Comparison of ENCODE assay signal across 9 mouse cellular contexts in genomic region chr19:33222595-33223223, GRCm38 (mm10).
DNase-seq lines count a peak whose midpoint lies in the region; ATAC-seq and TF ChIP-seq lines count a peak whose summit lies in the region.
"Had no signal": no experiment of that assay in that cellular context is flagged by ENCODE, and none has a peak within 500 bp of the region (broad histone marks: within the 10 kb centered on the region; RNA-seq: fewer than 3 reads in every experiment).

No protein-coding gene starts in this region.

- no peaks in the 10 kb centered on the region for H3K9me3 ChIP-seq in hindbrain, embryonic 10.5 days
- H3K9me3 ChIP-seq in hindbrain, embryonic 12.5 days (replicated peaks) = no peaks in the 10 kb centered on the region
- no peaks in the 10 kb centered on the region for H3K9me3 ChIP-seq in intestine, embryonic 16.5 days (ENCODE audit: control insufficient read depth, low read length)
- H3K9me3 ChIP-seq in midbrain, embryonic 10.5 days (replicated peaks) = no peaks in the 10 kb centered on the region
- no peaks in the 10 kb centered on the region for H3K9me3 ChIP-seq in stomach, postnatal 0 days (ENCODE audit: control insufficient read depth, low read length)
- H3K9me3 ChIP-seq in neural tube, embryonic 15.5 days (replicated peaks) = no peaks in the 10 kb centered on the region
- H3K9me3 ChIP-seq: neural tube, embryonic 13.5 days had no signal

- no peak overlapping the region for H3K4me3 ChIP-seq in hindbrain, embryonic 10.5 days
- H3K4me3 ChIP-seq in hindbrain, embryonic 12.5 days = no peak overlapping the region
- H3K4me3 ChIP-seq in intestine, embryonic 16.5 days (ENCODE audit: low read length) = no peak overlapping the region
- H3K4me3 ChIP-seq in midbrain, embryonic 10.5 days = no peak overlapping the region
- no peak overlapping the region for H3K4me3 ChIP-seq in stomach, postnatal 0 days (ENCODE audit: low read depth, low read length)
- H3K4me3 ChIP-seq in neural tube, embryonic 15.5 days (replicated peaks) = no peak overlapping the region
- H3K4me3 ChIP-seq: neural tube, embryonic 13.5 days had no signal

- no peak for TF ChIP-seq CTCF in stomach, postnatal 0 days (IDR thresholded peaks at IDR 0.05; ENCODE audit: low read depth)

- no peak for DNase-seq in hindbrain, embryonic 10.5 days (ENCODE audit: low spot score)
- DNase-seq in midbrain, embryonic 10.5 days (ENCODE audit: low spot score) = peak; percentile 32
- DNase-seq in stomach, postnatal 0 days (ENCODE audit: low spot score) = peak; percentile 20
- DNase-seq in adrenal gland, postnatal 36 days = no peak
- no peak for DNase-seq in heart, postnatal 14 days

- intact Hi-C loops in heart, postnatal 14 days (cut with DNase I) = no loop called here

- no peak for TF ChIP-seq EP300 in stomach, postnatal 0 days (optimal IDR thresholded peaks at IDR 0.05)

- H3K9ac ChIP-seq in hindbrain, embryonic 12.5 days = no peak overlapping the region
- H3K9ac ChIP-seq in intestine, embryonic 16.5 days (ENCODE audit: low read depth, low read length) = 0 out of 2 replicates have a peak overlapping the region, but pooled peaks have one; percentile 30
- no peak overlapping the region for H3K9ac ChIP-seq in stomach, postnatal 0 days (ENCODE audit: low read length)
- no peak overlapping the region for H3K9ac ChIP-seq in neural tube, embryonic 15.5 days (replicated peaks)
- H3K9ac ChIP-seq: neural tube, embryonic 13.5 days had no signal

- no peaks in the 10 kb centered on the region for H3K27me3 ChIP-seq in hindbrain, embryonic 10.5 days (ENCODE audit: insufficient read depth, poor library complexity, severe bottlenecking)
- H3K27me3 ChIP-seq in hindbrain, embryonic 12.5 days = no peaks in the 10 kb centered on the region
- no peaks in the 10 kb centered on the region for H3K27me3 ChIP-seq in intestine, embryonic 16.5 days (replicated peaks; ENCODE audit: control insufficient read depth, insufficient read depth, low read length)
- H3K27me3 ChIP-seq in midbrain, embryonic 10.5 days (ENCODE audit: low read depth, poor library complexity, severe bottlenecking) = no peaks in the 10 kb centered on the region; the same call in 1 of the 2 replicates
- no peaks in the 10 kb centered on the region for H3K27me3 ChIP-seq in stomach, postnatal 0 days (ENCODE audit: control insufficient read depth, insufficient read depth, low read length)
- H3K27me3 ChIP-seq in neural tube, embryonic 15.5 days (replicated peaks) = no peaks in the 10 kb centered on the region
- H3K27me3 ChIP-seq: neural tube, embryonic 13.5 days had no signal

- peaks cover 24% of the 10 kb centered on the region for H3K4me1 ChIP-seq in hindbrain, embryonic 10.5 days (replicated peaks)
- H3K4me1 ChIP-seq in hindbrain, embryonic 12.5 days = peaks cover 15% of the 10 kb centered on the region
- H3K4me1 ChIP-seq in intestine, embryonic 16.5 days (ENCODE audit: control insufficient read depth, insufficient read depth, low read length) = peaks cover 21% of the 10 kb centered on the region
- H3K4me1 ChIP-seq in midbrain, embryonic 10.5 days = peaks cover 35% of the 10 kb centered on the region
- H3K4me1 ChIP-seq in stomach, postnatal 0 days (replicated peaks; ENCODE audit: control insufficient read depth, insufficient read depth) = no peaks in the 10 kb centered on the region
- peaks cover 9% of the 10 kb centered on the region for H3K4me1 ChIP-seq in neural tube, embryonic 15.5 days

- H3K36me3 ChIP-seq in hindbrain, embryonic 10.5 days = no peaks in the 10 kb centered on the region
- no peaks in the 10 kb centered on the region for H3K36me3 ChIP-seq in hindbrain, embryonic 12.5 days
- no peaks in the 10 kb centered on the region for H3K36me3 ChIP-seq in intestine, embryonic 16.5 days (ENCODE audit: control insufficient read depth, insufficient read depth, low read length)
- H3K36me3 ChIP-seq in midbrain, embryonic 10.5 days = no peaks in the 10 kb centered on the region
- no peaks in the 10 kb centered on the region for H3K36me3 ChIP-seq in stomach, postnatal 0 days (ENCODE audit: control insufficient read depth, insufficient read depth, low read length)
- no peaks in the 10 kb centered on the region for H3K36me3 ChIP-seq in neural tube, embryonic 15.5 days
- H3K36me3 ChIP-seq: neural tube, embryonic 13.5 days had no signal

- H3K4me2 ChIP-seq in hindbrain, embryonic 12.5 days (replicated peaks) = no peak overlapping the region
- H3K4me2 ChIP-seq in intestine, embryonic 16.5 days (ENCODE audit: low read depth, low read length) = peak overlapping the region; percentile 24; the same call in 1 of the 2 replicates
- H3K4me2 ChIP-seq in stomach, postnatal 0 days (replicated peaks; ENCODE audit: low read depth) = no peak overlapping the region
- H3K4me2 ChIP-seq in neural tube, embryonic 15.5 days = no peak overlapping the region
- H3K4me2 ChIP-seq: neural tube, embryonic 13.5 days had no signal

- ATAC-seq in hindbrain, embryonic 12.5 days (ENCODE audit: low FRiP score) = no peak
- peak; percentile 67 for ATAC-seq in intestine, embryonic 16.5 days
- ATAC-seq in stomach, postnatal 0 days (ENCODE audit: low FRiP score, low TSS enrichment) = no peak
- ATAC-seq in neural tube, embryonic 15.5 days (ENCODE audit: low FRiP score) = no peak

- H3K27ac ChIP-seq in hindbrain, embryonic 10.5 days = peak overlapping the region; percentile 59; the same call in 1 of the 2 replicates
- no peak overlapping the region for H3K27ac ChIP-seq in hindbrain, embryonic 12.5 days
- 0 out of 2 replicates have a peak overlapping the region, but pooled peaks have one; percentile 31 for H3K27ac ChIP-seq in intestine, embryonic 16.5 days (ENCODE audit: low read length)
- peak overlapping the region; percentile 67; the same call in 1 of the 2 replicates for H3K27ac ChIP-seq in midbrain, embryonic 10.5 days (replicated peaks)
- no peak overlapping the region for H3K27ac ChIP-seq in stomach, postnatal 0 days (replicated peaks)
- H3K27ac ChIP-seq in neural tube, embryonic 15.5 days (replicated peaks) = no peak overlapping the region
- H3K27ac ChIP-seq: neural tube, embryonic 13.5 days had no signal

- 62% methylated on average over 12 of the region's 12 CpGs for WGBS in hindbrain, embryonic 10.5 days
- 53% methylated on average over 12 of the region's 12 CpGs for WGBS in hindbrain, embryonic 12.5 days
- 60% methylated on average over 12 of the region's 12 CpGs for WGBS in intestine, embryonic 16.5 days
- WGBS in midbrain, embryonic 10.5 days = 40% methylated on average over 12 of the region's 12 CpGs
- 50% methylated on average over 12 of the region's 12 CpGs for WGBS in stomach, postnatal 0 days
- WGBS in neural tube, embryonic 15.5 days = 60% methylated on average over 12 of the region's 12 CpGs

Comparison
In these comparisons a context has a peak if more than half of its experiments do, and no peak if none do; other contexts are left out.
1. H3K27ac ChIP-seq: peak in hindbrain, embryonic 10.5 days (single experiment), intestine, embryonic 16.5 days (single experiment) and midbrain, embryonic 10.5 days (single experiment); none in hindbrain, embryonic 12.5 days (single experiment), stomach, postnatal 0 days (single experiment) and neural tube, embryonic 15.5 days (single experiment).
2. DNase-seq: peak in midbrain, embryonic 10.5 days (single experiment) and stomach, postnatal 0 days (single experiment); none in hindbrain, embryonic 10.5 days (single experiment), adrenal gland, postnatal 36 days (0 of 2) and heart, postnatal 14 days (0 of 2).